Mouse (Mus musculus) small intestine, adult 2 months (tissue): ENCODE results near the gene Trim2. TPM values are rescaled to one million over a fixed set of nuclear protein-coding genes. Genes with fewer than 3 reads are reported as not detected.

Source experiments
- H3K27ac ChIP-seq: fragments of 200-500 bp; 2 replicates; pipeline ENCODE4 v1.5.1; 2012; ENCODE audit warnings: low read depth, low read length, control low read depth, inconsistent platforms; ENCODE audit not compliant: insufficient read depth
- H3K27me3 ChIP-seq: fragments of 200-500 bp; 2 replicates; pipeline ENCODE4 v1.6.1; 2012; ENCODE audit warnings: mild to moderate bottlenecking, moderate library complexity, low read length, inconsistent platforms; ENCODE audit not compliant: control insufficient read depth, insufficient read depth
- H3K36me3 ChIP-seq: fragments of 200-500 bp; 2 replicates; pipeline ENCODE4 v1.6.1; 2012; ENCODE audit warnings: mild to moderate bottlenecking, low read length, control low read depth, inconsistent platforms; ENCODE audit not compliant: control insufficient read depth, insufficient read depth
- H3K4me1 ChIP-seq: fragments of 200-500 bp; 2 replicates; pipeline ENCODE4 v1.6.1; 2012; ENCODE audit warnings: low read length, inconsistent platforms, mixed read lengths; ENCODE audit not compliant: control insufficient read depth, insufficient read depth, insufficient read length
- H3K4me3 ChIP-seq: fragments of 200-500 bp; 2 replicates; pipeline ENCODE4 v1.5.1; 2012; ENCODE audit warnings: low read depth, mild to moderate bottlenecking, control low read depth, inconsistent platforms, low read length, moderate library complexity
- CTCF ChIP-seq: fragments of 200-500 bp; IDR thresholded peaks from 2 replicates; pipeline ENCODE4 v1.5.1; 2012; ENCODE audit warnings: low read depth, mild to moderate bottlenecking, control low read depth, inconsistent platforms, low read length, moderate library complexity, mixed read lengths; ENCODE audit not compliant: insufficient replicate concordance, insufficient read length; ENCODE audit errors: extremely low read depth
- POLR2A ChIP-seq: fragments of 200-500 bp; IDR thresholded peaks from 2 replicates; pipeline ENCODE4 v1.6.1; 2012; ENCODE audit warnings: low read depth, mild to moderate bottlenecking, control low read depth, inconsistent platforms, low read length, moderate library complexity
- WGBS: fragments of 180-500 bp; shearing (Covaris S2); methylation state at CpG from one replicate; pipeline ENCODE4 v1.1.7; 2018; 5-methylcytosine and 5-hydroxymethylcytosine counted together
- polyA plus RNA-seq: library from polyadenylated mRNA; depleted of rRNA; stranded (reverse); fragments of >200 nt; gene quantifications from 2 replicates; pipeline ENCODE4 v1.2.3, GENCODE M21; 2012

Gene Trim2
- polyA plus RNA-seq, 1 experiment, result 52.4 TPM

GRCm38 (mm10) chr3:84165391-84165790 is 141.3 kb downstream of the Trim2 start:
- H3K4me3 ChIP-seq, result no peak overlapping the region
- peaks cover 44% of the 10 kb centered on the region for H3K36me3 ChIP-seq
- H3K27ac ChIP-seq, result no peak overlapping the region
- no peaks in the 10 kb centered on the region for H3K4me1 ChIP-seq
- TF ChIP-seq CTCF (no peak), POLR2A (no peak)
- no peaks in the 10 kb centered on the region for H3K27me3 ChIP-seq
- WGBS, result 97% methylated on average over 3 of the region's 3 CpGs

GRCm38 (mm10) chr3:84157559-84158350 is 148.9 kb downstream of the Trim2 start:
- H3K4me1 ChIP-seq, result no peaks in the 10 kb centered on the region; the same call in 1 of the 2 replicates
- no peaks in the 10 kb centered on the region for H3K27me3 ChIP-seq
- H3K36me3 ChIP-seq, result peaks cover 22% of the 10 kb centered on the region
- no peak overlapping the region for H3K4me3 ChIP-seq
- no peak for TF ChIP-seq CTCF
- TF ChIP-seq POLR2A, result no peak
- no peak overlapping the region for H3K27ac ChIP-seq
- WGBS, result 78% methylated on average over 4 of the region's 4 CpGs

- no peak for TF ChIP-seq CTCF
- no peak for TF ChIP-seq POLR2A
- no peaks in the 10 kb centered on the region for H3K27me3 ChIP-seq
- no peak overlapping the region for H3K4me3 ChIP-seq
- 52% methylated on average over 4 of the region's 4 CpGs for WGBS
- no peak overlapping the region for H3K27ac ChIP-seq
- H3K36me3 ChIP-seq, result peaks cover 17% of the 10 kb centered on the region
- no peaks in the 10 kb centered on the region; the same call in 1 of the 2 replicates for H3K4me1 ChIP-seq
These were observed 149.7 kb downstream of the Trim2 start for GRCm38 (mm10) chr3:84157011-84157410.

GRCm38 (mm10) chr3:84156105-84156504 is 150.6 kb downstream of the Trim2 start:
- Histone ChIP-seq H3K36me3 (peaks cover 10% of the 10 kb centered on the region), H3K4me3 (no peak overlapping the region), H3K27ac (no peak overlapping the region), H3K4me1 (no peaks in the 10 kb centered on the region; the same call in 1 of the 2 replicates), H3K27me3 (no peaks in the 10 kb centered on the region)
- WGBS, result 23% methylated on average over 6 of the region's 6 CpGs
- TF ChIP-seq POLR2A (no peak), CTCF (no peak)

GRCm38 (mm10) chr3:84155558-84156006 is 151.1 kb downstream of the Trim2 start, which contains the start of gene Mnd1:
TSS of gene Mnd1 (minus strand) at chr3:84155786.
- under 1% methylated on average over 29 of the region's 29 CpGs for WGBS

GRCm38 (mm10) chr3:84155146-84155545 is 151.5 kb downstream of the Trim2 start:
- Histone ChIP-seq H3K4me3 (peak overlapping the region; percentile 85), H3K27ac (peak overlapping the region; percentile 21; the same call in 1 of the 2 replicates), H3K4me1 (no peaks in the 10 kb centered on the region; the same call in 1 of the 2 replicates), H3K36me3 (peaks cover 6% of the 10 kb centered on the region), H3K27me3 (no peaks in the 10 kb centered on the region)
- TF ChIP-seq POLR2A, result no peak
- no peak for TF ChIP-seq CTCF
- under 1% methylated on average over 27 of the region's 27 CpGs for WGBS

More at GRCm38 (mm10) chr3:84155558-84156006, 151.1 kb downstream of the Trim2 start, which contains the start of gene Mnd1:
- H3K4me1 ChIP-seq, result no peaks in the 10 kb centered on the region; the same call in 1 of the 2 replicates
- H3K27ac ChIP-seq, result peak within 1 kb of the TSS; percentile 21; the same call in 1 of the 2 replicates
- TF ChIP-seq POLR2A, result no peak; the same call in 1 of the 2 replicates
- TF ChIP-seq CTCF, result peak; percentile 82
- H3K27me3 ChIP-seq, result no peaks in the 10 kb centered on the region
- peak within 1 kb of the TSS; percentile 85 for H3K4me3 ChIP-seq
- peaks cover 10% of the 10 kb centered on the region for H3K36me3 ChIP-seq

- H3K27me3 ChIP-seq, result no peaks in the 10 kb centered on the region
These were observed 151.9 kb downstream of the Trim2 start for GRCm38 (mm10) chr3:84154721-84155141.

More at GRCm38 (mm10) chr3:84154721-84155141, 151.9 kb downstream of the Trim2 start:
- TF ChIP-seq POLR2A, result no peak
- TF ChIP-seq CTCF, result no peak
- 6% methylated on average over 12 of the region's 12 CpGs for WGBS
- no peak overlapping the region for H3K27ac ChIP-seq
- no peaks in the 10 kb centered on the region; the same call in 1 of the 2 replicates for H3K4me1 ChIP-seq
- H3K36me3 ChIP-seq, result 0 out of 2 replicates have a peak, but pooled peaks cover 3% of the 10 kb centered on the region
- no peak overlapping the region for H3K4me3 ChIP-seq
